Mouse (Mus musculus): ENCODE measurements at regions not wholly inside any gene's neighbourhood (a gene's known extent, or its start where the extent isn't known, plus 50 kb on each side); places are given as distances from the start of the nearest gene placed in this dataset.

DNA sequence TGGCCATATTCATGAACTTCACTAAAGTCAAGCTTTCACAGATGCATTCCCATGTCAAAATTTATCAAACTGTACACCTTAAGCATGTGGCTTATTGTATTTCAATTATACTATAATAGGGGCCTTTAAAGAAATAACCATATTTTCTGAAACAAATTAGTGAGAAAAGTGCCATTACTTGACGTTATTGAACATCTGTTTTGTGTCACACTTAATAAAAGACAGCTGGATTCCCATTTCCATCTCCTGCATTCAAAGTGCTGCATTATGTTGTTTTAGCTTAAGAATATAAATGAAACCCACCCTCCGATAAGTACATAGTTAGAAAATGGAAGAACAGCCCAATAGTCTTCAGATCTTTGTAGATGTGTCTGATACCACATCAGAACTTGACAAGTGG, 150.2 kb downstream of the Usp46 start:
- DNase-seq (ENCODE audit: low spot score) = no peak

GRCm38 (mm10) chr5:73919936-73920335, 148.3 kb downstream of the Usp46 start:
- peak; percentile 30 for DNase-seq (ENCODE audit: low spot score)

GRCm38 (mm10) chr5:73927534-73927933, 140.7 kb downstream of the Usp46 start:
- no peak for DNase-seq (ENCODE audit: low spot score)

DNA sequence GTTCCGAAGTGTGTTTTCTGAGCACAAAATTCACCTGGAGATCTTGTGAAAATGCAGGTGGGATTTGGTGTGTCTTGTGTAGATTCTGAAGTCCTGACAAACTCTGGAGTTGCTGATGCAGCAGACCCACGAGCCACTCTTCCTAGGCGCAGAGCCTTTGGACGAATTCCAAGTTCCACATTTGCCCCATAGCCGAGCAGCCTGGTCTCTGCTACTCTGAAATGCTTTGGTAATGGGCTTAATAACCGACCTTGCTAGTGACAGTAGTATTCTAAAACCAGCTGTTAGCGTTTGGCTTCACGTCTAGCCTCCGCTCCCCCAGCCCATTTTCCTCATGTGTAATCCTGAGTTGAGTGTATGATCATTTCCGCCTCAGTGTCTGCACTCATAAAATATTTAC, 139.5 kb downstream of the Usp46 start:
- no peak for DNase-seq (ENCODE audit: low spot score)

DNA sequence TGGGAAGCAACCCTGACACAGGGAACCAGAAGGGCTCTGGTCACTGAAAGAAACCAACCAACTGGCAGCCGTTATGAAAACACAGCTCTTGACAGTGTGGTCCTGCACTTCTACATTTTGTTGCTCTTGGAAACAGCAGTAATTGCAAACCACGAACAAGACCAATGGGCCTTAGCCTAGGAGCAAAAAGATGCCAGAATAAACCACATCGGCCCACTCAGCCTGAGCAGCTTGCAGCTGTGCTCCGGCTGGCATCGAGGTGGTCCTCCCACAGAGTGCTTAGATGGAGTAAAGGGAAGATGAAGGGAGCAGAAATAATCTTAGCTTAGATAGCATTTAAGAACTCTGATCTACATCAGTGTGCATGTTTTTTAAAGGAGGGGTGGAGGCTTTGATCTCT, 138.0 kb downstream of the Usp46 start:
- DNase-seq (ENCODE audit: low spot score) = no peak

GRCm38 (mm10) chr5:73937799-73938198, 130.4 kb downstream of the Usp46 start:
- peak; percentile 13 for DNase-seq (ENCODE audit: low spot score)

DNA sequence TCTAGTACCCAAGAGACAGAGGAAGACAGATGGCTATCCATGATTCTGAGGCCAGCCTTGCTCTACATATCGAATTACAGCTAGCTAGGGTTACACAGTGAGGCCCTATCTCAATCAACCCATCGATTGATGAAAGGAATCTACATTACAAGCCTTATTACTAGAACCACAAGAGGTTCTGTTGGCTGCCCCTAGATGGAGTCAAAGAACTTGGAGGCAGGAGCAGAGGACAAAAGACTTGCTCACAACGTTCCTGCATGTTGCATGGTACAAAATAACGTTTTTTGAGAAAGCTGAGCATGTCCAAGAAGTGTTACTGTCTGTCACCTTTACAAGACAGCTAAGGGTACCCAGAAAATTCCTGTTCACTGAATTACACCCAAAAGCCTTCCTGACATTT, 129.8 kb downstream of the Usp46 start:
- no peak for DNase-seq (ENCODE audit: low spot score)

GRCm38 (mm10) chr5:73942950-73943349, 125.3 kb downstream of the Usp46 start:
- DNase-seq (ENCODE audit: low spot score) = no peak

DNA sequence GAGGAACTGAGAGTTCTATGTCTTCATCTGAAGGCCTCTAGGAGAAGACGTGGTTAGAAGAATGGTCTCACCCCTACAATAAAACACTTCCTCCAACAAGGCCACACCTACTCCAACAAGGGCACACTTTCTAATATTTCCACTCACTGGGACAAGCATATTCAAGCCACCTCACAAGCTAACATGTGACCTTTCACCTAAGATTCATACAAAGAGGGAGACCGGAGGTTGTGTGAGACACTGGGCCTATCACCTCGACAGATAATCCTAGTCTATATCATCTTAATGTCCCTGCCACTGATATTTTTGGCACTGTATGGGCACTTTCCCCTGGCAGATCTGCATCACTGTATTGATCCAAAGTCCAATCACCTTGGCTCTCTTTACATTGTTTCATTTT, 122.6 kb downstream of the Usp46 start:
- no peak for DNase-seq (ENCODE audit: low spot score)

GRCm38 (mm10) chr5:73946164-73946563, 122.1 kb downstream of the Usp46 start:
- no peak for DNase-seq (ENCODE audit: low spot score)

- no peak for DNase-seq (ENCODE audit: low spot score)
Observed at GRCm38 (mm10) chr5:73948031-73948899, 120.0 kb downstream of the Usp46 start.
